Mouse (Mus musculus): ENCODE results near the gene Zbtb22.

Zbtb22 gene

GRCm38 (mm10) chr17:33915671-33916250 lies at the start of gene Zbtb22, which contains the start of gene Tapbp:
Zbtb22 (plus strand) TSS chr17:33915904.
Tapbp (plus strand) TSS chr17:33915899.
- POLR2A ChIA-PET, result interaction anchor here (0.5 to 13.1 kb wide), 73 partner anchors 8 to 455 kb away, joined by 3 to 258 read pairs (median 6); partner anchors contain the start of genes B3galt4 (in 3 of the 4), H2-DMa (in 3 of the 4), Ndufa7 (in 3 of the 4) and Rgl2 (in 3 of the 4)

GRCm38 (mm10) chr17:33873537-33873936 lies 42.2 kb upstream of the Zbtb22 start, which contains the start of gene Gm7029:
Gm7029 (plus strand) TSS chr17:33873837.
- ChIA-PET POLR2A (interaction anchor here in 2 of 4 experiments (1.1 to 1.7 kb wide), 2 partner anchors 8 to 55 kb away, joined by 4 to 5 read pairs; no protein-coding TSS in a partner anchor), CTCF (interaction anchor here in 1 of 4 experiments (1.9 kb wide), 1 partner anchor 9 kb away, joined by 10 read pairs; no protein-coding TSS in a partner anchor)

More at GRCm38 (mm10) chr17:33915671-33916250, at the start of gene Zbtb22, which contains the start of gene Tapbp:
- CTCF ChIA-PET, result interaction anchor here (0.6 to 3.5 kb wide), 22 partner anchors 8 to 193 kb away, joined by 3 to 31 read pairs (median 4); partner anchors contain the start of genes Kifc1 (in 1 of the 4), Rxrb (in 1 of the 4) and Slc39a7 (in 1 of the 4)

GRCm38 (mm10) chr17:33874411-33874810 lies 41.3 kb upstream of the Zbtb22 start:
- ChIA-PET CTCF (interaction anchor here in 2 of 4 experiments (0.6 to 1.9 kb wide), 2 partner anchors 9 kb away, joined by 3 to 10 read pairs; no protein-coding TSS in a partner anchor), POLR2A (interaction anchor here in 3 of 4 experiments (0.6 to 1.7 kb wide), 11 partner anchors 9 to 114 kb away, joined by 3 to 8 read pairs (median 4); partner anchors contain the start of genes Ndufa7 (in 1 of the 3), Rab11b (in 1 of the 3), Rps18 (in 1 of the 3) and Rps28 (in 1 of the 3))

GRCm38 (mm10) chr17:33875797-33876196 lies 39.9 kb upstream of the Zbtb22 start:
- CTCF ChIA-PET, result interaction anchor here in 2 of 4 experiments (0.6 to 1.4 kb wide), 4 partner anchors 10 to 53 kb away, joined by 3 to 11 read pairs (median 4); no protein-coding TSS in a partner anchor
- POLR2A ChIA-PET, result interaction anchor here (0.6 to 2.1 kb wide), 7 partner anchors 10 to 115 kb away, joined by 3 to 7 read pairs (median 3); partner anchors contain the start of gene Rab11b (in 1 of the 4)

- ChIA-PET POLR2A (interaction anchor here in 2 of 4 experiments (0.6 to 1.0 kb wide), 2 partner anchors 8 to 285 kb away, joined by 3 read pairs; no protein-coding TSS in a partner anchor), CTCF (interaction anchor here in 1 of 4 experiments (1.4 kb wide), 1 partner anchor 41 kb away, joined by 4 read pairs; no protein-coding TSS in a partner anchor)
Measured at GRCm38 (mm10) chr17:33884320-33884719, 31.4 kb upstream of the Zbtb22 start.

- POLR2A ChIA-PET, result interaction anchor here in 3 of 4 experiments (0.6 to 2.8 kb wide), 19 partner anchors 9 to 433 kb away, joined by 3 to 14 read pairs (median 4); partner anchors contain the start of genes Ndufa7 (in 2 of the 3), Rps28 (in 2 of the 3), Cd320 (in 1 of the 3) and Daxx (in 1 of the 3)
- CTCF ChIA-PET, result interaction anchor here (0.6 to 1.4 kb wide), 5 partner anchors 36 to 335 kb away, joined by 3 to 6 read pairs (median 4); no protein-coding TSS in a partner anchor
Measured at GRCm38 (mm10) chr17:33887802-33888201, 27.9 kb upstream of the Zbtb22 start.

- POLR2A ChIA-PET, result interaction anchor here in 3 of 4 experiments (0.6 to 2.8 kb wide), 20 partner anchors 9 to 432 kb away, joined by 3 to 14 read pairs (median 4); partner anchors contain the start of genes Ndufa7 (in 2 of the 3), Rps28 (in 2 of the 3), Cd320 (in 1 of the 3) and Daxx (in 1 of the 3)
- CTCF ChIA-PET, result interaction anchor here in 3 of 4 experiments (0.6 to 1.4 kb wide), 4 partner anchors 35 to 71 kb away, joined by 3 to 6 read pairs (median 4); no protein-coding TSS in a partner anchor
Measured at GRCm38 (mm10) chr17:33888230-33888629, 27.5 kb upstream of the Zbtb22 start.

- POLR2A ChIA-PET, result interaction anchor here in 2 of 4 experiments (0.5 to 5.4 kb wide), 14 partner anchors 8 to 292 kb away, joined by 3 to 117 read pairs (median 6); partner anchors contain the start of genes Ndufa7 (in 2 of the 2), Rps28 (in 2 of the 2), B3galt4 (in 1 of the 2) and Daxx (in 1 of the 2)
Measured at GRCm38 (mm10) chr17:33889941-33890532, 25.7 kb upstream of the Zbtb22 start.

GRCm38 (mm10) chr17:33890533-33891059 lies 25.1 kb upstream of the Zbtb22 start, which contains the start of gene Kifc1:
Kifc1 (minus strand) TSS chr17:33890661.
- POLR2A ChIA-PET, result interaction anchor here in 2 of 4 experiments (0.5 to 6.2 kb wide), 15 partner anchors 8 to 293 kb away, joined by 3 to 117 read pairs (median 6); partner anchors contain the start of genes Ndufa7 (in 2 of the 2), Rps18 (in 2 of the 2), Rps28 (in 2 of the 2) and Vps52 (in 2 of the 2)
- CTCF ChIA-PET, result interaction anchor here in 3 of 4 experiments (0.6 to 4.7 kb wide), 9 partner anchors 12 to 130 kb away, joined by 3 to 31 read pairs (median 4); partner anchors contain the start of genes Daxx (in 1 of the 3), Rab11b (in 1 of the 3), Tapbp (in 1 of the 3) and Zbtb22 (in 1 of the 3)

More at GRCm38 (mm10) chr17:33889941-33890532, 25.7 kb upstream of the Zbtb22 start:
- CTCF ChIA-PET, result interaction anchor here in 2 of 4 experiments (0.6 to 3.4 kb wide), 7 partner anchors 13 to 129 kb away, joined by 3 to 24 read pairs (median 4); partner anchors contain the start of genes Daxx (in 1 of the 2), Rab11b (in 1 of the 2), Tapbp (in 1 of the 2) and Zbtb22 (in 1 of the 2)

GRCm38 (mm10) chr17:33891357-33891756 lies 24.3 kb upstream of the Zbtb22 start:
- CTCF ChIA-PET, result interaction anchor here (0.7 to 4.7 kb wide), 11 partner anchors 12 to 131 kb away, joined by 4 to 31 read pairs (median 9); partner anchors contain the start of genes Tapbp (in 2 of the 4), Zbtb22 (in 2 of the 4), Rab11b (in 1 of the 4) and Vps52 (in 1 of the 4)
- POLR2A ChIA-PET, result interaction anchor here in 3 of 4 experiments (0.7 to 6.2 kb wide), 18 partner anchors 9 to 711 kb away, joined by 3 to 117 read pairs (median 6); partner anchors contain the start of genes Daxx (in 2 of the 3), Ndufa7 (in 2 of the 3), Rab11b (in 2 of the 3) and Rps18 (in 2 of the 3)

GRCm38 (mm10) chr17:33891892-33892291 lies 23.8 kb upstream of the Zbtb22 start:
- POLR2A ChIA-PET, result interaction anchor here (0.5 to 11.0 kb wide), 54 partner anchors 8 to 711 kb away, joined by 3 to 258 read pairs (median 4); partner anchors contain the start of genes B3galt4 (in 3 of the 4), Daxx (in 3 of the 4), Ndufa7 (in 3 of the 4) and Rps28 (in 3 of the 4)

GRCm38 (mm10) chr17:33892429-33892828 lies 23.3 kb upstream of the Zbtb22 start:
- CTCF ChIA-PET, result interaction anchor here (0.6 to 4.7 kb wide), 24 partner anchors 10 to 1084 kb away, joined by 3 to 31 read pairs (median 6); partner anchors contain the start of genes Daxx (in 2 of the 4), Tapbp (in 2 of the 4), Zbtb22 (in 2 of the 4) and B3galt4 (in 1 of the 4)

More at GRCm38 (mm10) chr17:33891892-33892291, 23.8 kb upstream of the Zbtb22 start:
- CTCF ChIA-PET, result interaction anchor here (0.6 to 4.7 kb wide), 24 partner anchors 11 to 1083 kb away, joined by 3 to 31 read pairs (median 6); partner anchors contain the start of genes Daxx (in 2 of the 4), Tapbp (in 2 of the 4), Zbtb22 (in 2 of the 4) and Cd320 (in 1 of the 4)

GRCm38 (mm10) chr17:33893011-33893410 lies 22.7 kb upstream of the Zbtb22 start:
- ChIA-PET POLR2A (interaction anchor here (0.7 to 11.0 kb wide), 55 partner anchors 9 to 229 kb away, joined by 3 to 258 read pairs (median 4); partner anchors contain the start of genes Daxx (in 4 of the 4), B3galt4 (in 3 of the 4), Tapbp (in 3 of the 4) and Zbtb22 (in 3 of the 4)), CTCF (interaction anchor here (0.6 to 4.7 kb wide), 19 partner anchors 10 to 891 kb away, joined by 3 to 31 read pairs (median 6); partner anchors contain the start of genes Daxx (in 2 of the 4), Tapbp (in 2 of the 4), Zbtb22 (in 2 of the 4) and B3galt4 (in 1 of the 4))

More at GRCm38 (mm10) chr17:33892429-33892828, 23.3 kb upstream of the Zbtb22 start:
- POLR2A ChIA-PET, result interaction anchor here (0.5 to 11.0 kb wide), 62 partner anchors 8 to 229 kb away, joined by 3 to 258 read pairs (median 4); partner anchors contain the start of genes Daxx (in 4 of the 4), B3galt4 (in 3 of the 4), Ndufa7 (in 3 of the 4) and Rps28 (in 3 of the 4)

- ChIA-PET POLR2A (interaction anchor here (0.6 to 11.0 kb wide), 15 partner anchors 9 to 54 kb away, joined by 3 to 258 read pairs (median 4); partner anchors contain the start of genes Daxx (in 2 of the 4), Tapbp (in 2 of the 4), Zbtb22 (in 2 of the 4) and B3galt4 (in 1 of the 4)), CTCF (interaction anchor here in 3 of 4 experiments (0.7 to 3.7 kb wide), 13 partner anchors 12 to 72 kb away, joined by 3 to 29 read pairs (median 9); partner anchors contain the start of genes Tapbp (in 2 of the 3), Zbtb22 (in 2 of the 3), Cd320 (in 1 of the 3) and Daxx (in 1 of the 3))
Measured at GRCm38 (mm10) chr17:33897114-33897794, 18.4 kb upstream of the Zbtb22 start.

All from embryonic stem cell, embryonic (primary cell).